Mouse (Mus musculus) neural tube, embryonic 12.5 days (tissue): ENCODE data around the gene Slc9b2. TPM values are rescaled to one million over a fixed set of nuclear protein-coding genes. Genes with fewer than 3 reads are reported as not detected.

Source experiments
- ATAC-seq: fragments of 200-750 bp; cut with Nextera tagmentation; 2 replicates; pipeline ENCODE4 v1.8.0; 2017; ENCODE audit warnings: low read depth, mild to moderate bottlenecking, moderate TSS enrichment, moderate library complexity; ENCODE audit not compliant: low FRiP score
- H3K27ac ChIP-seq: fragments of 300-500 bp; sonication (generic); 2 replicates; pipeline ENCODE4 v1.5.1; 2016
- H3K27me3 ChIP-seq: fragments of 300-500 bp; sonication (generic); replicated peaks from 2 replicates; pipeline ENCODE4 v1.6.1; 2016; ENCODE audit warnings: mild to moderate bottlenecking
- H3K36me3 ChIP-seq: fragments of 300-500 bp; sonication (generic); 2 replicates; pipeline ENCODE4 v1.6.1; 2016; ENCODE audit warnings: mild to moderate bottlenecking
- H3K4me1 ChIP-seq: fragments of 300-500 bp; sonication (generic); 2 replicates; pipeline ENCODE4 v1.6.1; 2016
- H3K4me2 ChIP-seq: fragments of 300-500 bp; sonication (generic); replicated peaks from 2 replicates; pipeline ENCODE4 v1.6.1; 2016; ENCODE audit warnings: mild to moderate bottlenecking
- H3K4me3 ChIP-seq: fragments of 300-500 bp; sonication (generic); 2 replicates; pipeline ENCODE4 v1.5.1; 2016
- H3K9ac ChIP-seq: fragments of 300-500 bp; sonication (generic); 2 replicates; pipeline ENCODE4 v1.6.1; 2016; ENCODE audit warnings: mild to moderate bottlenecking
- H3K9me3 ChIP-seq: fragments of 300-500 bp; sonication (generic); 2 replicates; pipeline ENCODE4 v1.6.1; 2016; ENCODE audit warnings: mild to moderate bottlenecking
- WGBS: fragments of 180-500 bp; shearing (Covaris S2); methylation state at CpG from one replicate; pipeline ENCODE4 v1.1.7; 2016; 5-methylcytosine and 5-hydroxymethylcytosine counted together
- polyA plus RNA-seq: library from polyadenylated mRNA; unstranded; fragments of >200 nt; fragmentation: Nextera tagmentation; extraction: Ambion mirVana; gene quantifications from 2 replicates; pipeline ENCODE4 v1.2.1, GENCODE M21; 2016

Slc9b2 gene
- polyA plus RNA-seq, 1 experiment from 2014 or later, result 1.3 TPM

DNA sequence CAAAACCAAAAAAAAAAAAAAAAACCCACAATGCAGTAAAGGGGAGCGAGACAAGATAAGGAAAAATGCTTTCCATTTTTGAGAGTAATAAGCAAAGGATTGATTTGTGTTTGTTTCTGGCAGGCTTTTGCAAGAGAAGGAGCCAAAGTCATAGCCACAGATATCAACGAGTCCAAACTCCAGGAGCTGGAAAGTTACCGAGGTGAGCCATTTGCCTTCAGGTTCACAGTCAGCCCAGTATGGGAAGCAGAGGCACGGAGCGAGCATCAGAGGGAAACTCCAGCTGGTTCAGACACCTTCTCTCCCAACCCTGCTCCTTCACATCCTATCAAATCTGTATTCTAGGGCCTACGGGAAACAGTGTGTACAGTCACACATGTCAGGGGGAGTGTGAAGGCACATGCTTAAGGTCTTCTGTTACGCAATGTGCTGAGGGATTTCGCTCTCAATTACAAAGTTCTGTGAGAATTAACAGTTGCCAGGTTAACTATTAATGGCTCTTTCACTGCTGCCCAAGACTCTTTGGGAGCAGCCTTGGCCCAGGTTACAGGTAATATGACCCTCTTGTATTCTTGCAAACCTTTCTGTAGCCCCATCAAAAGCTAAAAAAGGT lies 19.3 kb upstream of the Slc9b2 start:
- no peak for ATAC-seq
- H3K36me3 ChIP-seq, result no peaks in the 10 kb centered on the region
- H3K27me3 ChIP-seq, result no peaks in the 10 kb centered on the region
- H3K9me3 ChIP-seq, result no peaks in the 10 kb centered on the region
- H3K4me1 ChIP-seq, result no peaks in the 10 kb centered on the region
- H3K4me2 ChIP-seq, result no peak overlapping the region
- 86% methylated on average over 8 of the region's 8 CpGs for WGBS
- H3K27ac ChIP-seq, result no peak overlapping the region
- H3K4me3 ChIP-seq, result no peak overlapping the region
- no peak overlapping the region for H3K9ac ChIP-seq

DNA sequence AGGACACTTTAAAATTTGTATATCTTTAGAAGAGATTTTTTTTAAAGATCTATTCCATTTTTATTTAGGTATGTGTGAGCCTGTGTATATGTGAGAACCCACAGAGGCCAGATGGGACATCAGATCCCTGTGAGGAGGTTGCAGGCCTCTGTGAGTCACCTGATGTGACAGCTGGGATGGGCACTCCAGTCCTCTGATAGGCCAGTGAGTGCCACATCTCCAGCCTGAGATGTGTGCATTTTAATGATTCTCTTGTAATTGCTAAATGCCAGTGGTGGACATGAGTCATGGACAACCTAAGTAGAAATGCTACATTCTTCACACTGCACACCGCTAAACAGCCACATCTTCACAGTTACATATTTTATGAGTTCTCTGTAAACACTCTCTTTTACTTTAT lies 18.4 kb upstream of the Slc9b2 start:
- 93% methylated on average over 1 of the region's 1 CpGs for WGBS
- Histone ChIP-seq H3K36me3 (no peaks in the 10 kb centered on the region), H3K4me2 (no peak overlapping the region), H3K27me3 (no peaks in the 10 kb centered on the region), H3K9ac (no peak overlapping the region), H3K4me3 (no peak overlapping the region), H3K4me1 (no peaks in the 10 kb centered on the region), H3K9me3 (no peaks in the 10 kb centered on the region), H3K27ac (no peak overlapping the region)
- ATAC-seq, result no peak

DNA sequence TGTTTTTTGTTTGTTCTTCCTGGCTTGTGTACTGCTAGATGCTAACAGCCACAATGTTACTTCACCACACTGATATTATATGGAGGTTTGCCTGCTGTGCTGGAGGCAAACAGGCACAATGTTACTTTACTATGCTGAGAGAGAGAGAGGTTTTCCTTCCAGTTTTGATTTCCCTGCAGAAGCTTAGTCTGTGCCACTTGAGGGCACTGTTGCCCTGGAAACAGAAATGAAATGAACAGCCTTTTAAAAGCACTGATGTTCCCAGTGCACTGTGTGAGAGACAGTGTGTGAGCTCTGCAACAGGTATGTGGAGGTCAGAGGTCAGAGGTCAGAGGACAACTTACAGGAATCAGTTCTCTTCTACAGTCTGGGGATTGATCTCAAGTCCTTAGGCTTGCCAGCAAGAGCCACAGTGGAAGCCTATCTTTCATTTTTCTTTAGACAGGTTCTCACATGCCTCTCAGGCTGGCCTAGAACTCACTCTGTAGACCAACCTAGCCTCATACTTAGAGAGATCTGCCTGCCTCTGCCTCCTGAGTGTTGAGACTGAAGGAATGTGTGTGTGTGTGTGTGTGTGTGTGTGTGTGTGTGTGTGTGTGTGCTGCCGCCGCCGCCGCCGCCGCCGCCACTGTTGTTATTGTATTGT lies 17.1 kb upstream of the Slc9b2 start:
- peak; percentile 78 for ATAC-seq
- H3K9me3 ChIP-seq, result no peaks in the 10 kb centered on the region

DNA sequence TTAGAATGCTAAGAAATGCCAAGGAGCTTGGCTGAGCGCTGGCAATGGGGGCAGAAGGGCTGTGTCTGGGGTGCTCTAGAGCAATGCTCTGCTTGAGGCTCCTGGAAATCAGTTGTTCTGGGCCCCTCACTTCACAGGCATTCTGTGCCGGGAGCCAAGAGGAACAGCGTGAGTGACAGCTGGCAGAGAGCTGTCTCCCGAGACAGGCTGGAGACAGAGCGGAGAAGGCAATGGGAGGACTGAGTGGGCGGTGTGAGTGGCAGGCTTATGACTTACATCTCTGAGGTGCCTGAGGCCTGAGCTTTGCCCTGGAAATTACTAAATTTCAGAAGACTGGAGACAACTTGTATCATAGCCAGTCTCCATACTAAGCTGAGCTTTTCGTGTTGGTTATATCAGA lies 13.8 kb upstream of the Slc9b2 start:
- Histone ChIP-seq H3K27me3 (no peaks in the 10 kb centered on the region), H3K4me1 (no peaks in the 10 kb centered on the region), H3K36me3 (no peaks in the 10 kb centered on the region), H3K9me3 (no peaks in the 10 kb centered on the region), H3K4me3 (no peak overlapping the region), H3K9ac (no peak overlapping the region), H3K4me2 (no peak overlapping the region), H3K27ac (no peak overlapping the region)
- 64% methylated on average over 7 of the region's 7 CpGs for WGBS
- no peak for ATAC-seq

More for the DNA sequence above, 17.1 kb upstream of the Slc9b2 start:
- Histone ChIP-seq H3K27me3 (no peaks in the 10 kb centered on the region), H3K36me3 (no peaks in the 10 kb centered on the region), H3K27ac (no peak overlapping the region), H3K4me1 (no peaks in the 10 kb centered on the region), H3K4me2 (no peak overlapping the region), H3K4me3 (no peak overlapping the region), H3K9ac (no peak overlapping the region)
- 100% methylated on average over 2 of the region's 7 CpGs for WGBS

DNA sequence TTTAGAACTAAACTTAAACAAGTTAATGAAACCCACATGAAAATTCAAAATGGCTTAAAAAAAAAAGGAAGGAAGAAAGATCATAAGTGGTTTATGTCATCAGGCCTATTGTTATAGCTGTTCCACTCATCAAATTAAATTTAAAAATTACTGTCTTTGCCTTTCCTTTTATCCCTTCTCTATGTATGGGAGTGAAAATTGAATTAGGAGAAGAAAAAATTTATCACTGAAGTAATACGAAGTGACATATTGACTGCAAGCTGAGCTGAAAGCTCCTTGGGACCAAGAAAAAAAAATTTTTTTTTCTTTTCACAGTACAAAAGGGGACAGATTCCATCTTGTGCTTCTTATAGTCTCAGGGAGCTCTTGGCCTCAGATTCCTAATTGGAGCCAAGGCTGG lies 11.9 kb upstream of the Slc9b2 start:
- Histone ChIP-seq H3K9me3 (no peaks in the 10 kb centered on the region), H3K27ac (no peak overlapping the region), H3K4me2 (no peak overlapping the region), H3K27me3 (no peaks in the 10 kb centered on the region), H3K36me3 (no peaks in the 10 kb centered on the region), H3K4me1 (no peaks in the 10 kb centered on the region), H3K4me3 (no peak overlapping the region), H3K9ac (no peak overlapping the region)
- WGBS, result 77% methylated on average over 1 of the region's 1 CpGs
- no peak for ATAC-seq

DNA sequence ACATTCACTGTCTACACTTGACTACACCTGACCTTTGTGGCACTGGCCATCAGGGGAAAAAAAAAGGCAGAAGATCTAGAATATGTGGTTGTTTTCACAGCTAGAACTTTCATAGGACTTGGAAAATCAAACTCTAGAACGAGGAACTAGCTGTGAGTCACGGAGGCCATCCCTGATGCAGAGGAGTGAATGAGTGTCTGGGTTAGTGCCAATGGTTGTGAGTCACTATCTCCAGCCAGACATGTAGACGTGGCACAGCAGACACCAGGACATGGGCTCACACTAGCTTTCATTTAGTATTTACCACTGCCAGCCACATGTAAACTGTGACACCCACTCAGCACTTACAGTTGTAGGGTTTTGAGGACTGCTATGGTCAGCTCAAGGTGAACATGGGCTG lies 8.9 kb upstream of the Slc9b2 start:
- Histone ChIP-seq H3K4me2 (no peak overlapping the region), H3K4me1 (no peaks in the 10 kb centered on the region), H3K9me3 (no peaks in the 10 kb centered on the region), H3K9ac (no peak overlapping the region), H3K27ac (no peak overlapping the region), H3K27me3 (no peaks in the 10 kb centered on the region), H3K4me3 (no peak overlapping the region), H3K36me3 (no peaks in the 10 kb centered on the region)
- WGBS, result 88% methylated on average over 3 of the region's 3 CpGs
- ATAC-seq, result no peak

DNA sequence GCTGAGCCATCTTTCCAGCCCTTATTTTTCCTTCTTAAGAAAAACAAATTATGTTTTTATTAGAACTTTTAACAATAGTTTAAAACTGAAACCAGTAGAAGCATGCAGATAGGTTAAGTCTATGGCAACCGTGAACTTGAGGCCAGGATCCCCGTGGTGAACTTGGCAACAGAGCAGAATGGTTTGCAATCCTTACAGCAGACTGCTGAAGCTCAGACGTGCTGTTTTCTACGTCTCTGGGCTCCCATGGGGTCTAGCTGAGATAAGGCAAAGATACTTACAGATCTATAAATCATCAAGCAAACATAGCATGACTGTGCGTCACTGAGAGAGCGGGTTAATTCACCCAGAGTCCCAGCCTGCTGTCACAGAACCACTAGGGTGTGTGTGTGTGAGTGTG lies 7.4 kb upstream of the Slc9b2 start:
- 0 out of 2 replicates have a peak, but pooled peaks have one; percentile 6 for ATAC-seq

DNA sequence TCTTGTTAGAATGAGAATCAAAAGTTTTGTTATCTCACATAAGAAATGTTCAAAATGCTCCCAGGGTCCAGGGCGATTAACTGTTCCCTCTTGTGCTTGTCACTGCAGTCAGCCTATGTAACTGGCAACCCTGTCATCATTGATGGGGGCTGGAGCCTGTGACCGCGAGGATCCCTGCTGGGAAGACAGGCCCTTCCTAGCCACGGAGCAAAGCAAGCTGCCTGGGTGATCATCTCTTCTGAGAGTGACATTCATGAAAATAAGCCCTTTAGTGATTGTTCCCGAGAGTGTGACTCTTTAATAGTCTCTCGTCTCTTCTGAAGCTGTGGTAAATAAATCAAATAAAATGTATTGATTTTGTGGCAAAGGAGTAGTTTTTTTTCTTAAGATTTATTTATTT lies 3.4 kb upstream of the Slc9b2 start:
- Histone ChIP-seq H3K4me1 (peaks cover 8% of the 10 kb centered on the region; the same call in 1 of the 2 replicates), H3K4me3 (no peak overlapping the region), H3K27ac (no peak overlapping the region), H3K36me3 (no peaks in the 10 kb centered on the region), H3K9ac (no peak overlapping the region), H3K9me3 (no peaks in the 10 kb centered on the region), H3K4me2 (no peak overlapping the region), H3K27me3 (no peaks in the 10 kb centered on the region)
- peak; percentile 54; the same call in 1 of the 2 replicates for ATAC-seq
- 13% methylated on average over 6 of the region's 6 CpGs for WGBS

More for the DNA sequence above, 7.4 kb upstream of the Slc9b2 start:
- H3K4me2 ChIP-seq, result no peak overlapping the region
- no peak overlapping the region for H3K9ac ChIP-seq
- no peak overlapping the region for H3K4me3 ChIP-seq
- H3K4me1 ChIP-seq, result peaks cover 4% of the 10 kb centered on the region; the same call in 1 of the 2 replicates
- H3K36me3 ChIP-seq, result no peaks in the 10 kb centered on the region
- WGBS, result 56% methylated on average over 6 of the region's 6 CpGs
- no peaks in the 10 kb centered on the region for H3K27me3 ChIP-seq
- no peak overlapping the region for H3K27ac ChIP-seq
- no peaks in the 10 kb centered on the region for H3K9me3 ChIP-seq

DNA sequence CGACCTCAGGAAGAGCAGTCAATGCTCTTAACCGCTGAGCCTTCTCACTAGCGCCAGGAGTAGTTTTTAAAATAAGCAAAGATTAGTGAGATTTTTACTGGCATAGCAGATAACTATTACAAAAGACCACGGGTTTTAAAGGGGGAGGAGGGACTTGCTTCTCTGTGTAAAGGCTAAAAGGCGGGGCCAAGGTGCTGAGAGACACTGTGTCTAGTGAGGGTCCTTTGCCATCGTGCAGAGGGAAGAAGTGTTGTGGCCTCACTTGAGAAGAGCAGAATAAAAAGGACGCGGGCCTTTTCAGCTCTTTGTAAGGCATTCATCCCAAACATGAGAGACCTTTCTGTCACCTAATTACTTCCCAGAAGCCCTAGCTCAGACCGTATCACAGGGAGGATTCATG lies 2.9 kb upstream of the Slc9b2 start:
- Histone ChIP-seq H3K9me3 (no peaks in the 10 kb centered on the region), H3K36me3 (no peaks in the 10 kb centered on the region), H3K4me3 (no peak overlapping the region), H3K27me3 (no peaks in the 10 kb centered on the region), H3K9ac (no peak overlapping the region), H3K4me2 (no peak overlapping the region), H3K4me1 (peaks cover 8% of the 10 kb centered on the region; the same call in 1 of the 2 replicates), H3K27ac (no peak overlapping the region)
- WGBS, result 15% methylated on average over 9 of the region's 9 CpGs
- ATAC-seq, result no peak

DNA sequence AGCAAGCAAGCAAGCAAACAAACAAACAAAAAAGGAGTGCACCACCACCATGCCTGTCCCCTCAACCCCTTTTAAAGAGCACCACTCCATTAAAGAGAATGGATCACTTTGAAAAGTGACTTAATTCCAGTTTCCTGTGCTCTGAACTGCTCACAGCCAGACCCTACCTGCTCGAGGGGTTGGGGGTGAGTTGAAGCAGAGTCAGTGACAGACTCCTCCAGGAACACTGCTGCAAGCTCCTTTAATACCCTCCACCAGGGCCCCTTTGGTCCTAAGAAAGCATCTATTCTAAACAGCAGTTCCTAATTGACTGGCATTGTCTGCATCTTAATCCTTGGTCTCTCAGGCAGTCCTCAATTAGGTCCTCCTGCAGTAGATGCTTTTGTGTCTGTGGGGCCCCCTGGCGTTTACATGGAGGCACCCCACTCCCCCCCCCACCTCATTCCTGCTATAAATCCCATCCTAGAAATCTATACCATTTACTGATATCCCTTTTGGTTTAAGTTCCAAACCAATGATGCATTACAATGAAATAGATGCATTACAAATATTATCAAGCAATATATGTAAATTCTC lies 5.5 kb downstream of the Slc9b2 start:
- ATAC-seq, result 0 out of 2 replicates have a peak, but pooled peaks have one; percentile 25
- no peak overlapping the region for H3K4me2 ChIP-seq
- no peak overlapping the region for H3K4me3 ChIP-seq
- no peaks in the 10 kb centered on the region for H3K9me3 ChIP-seq
- no peaks in the 10 kb centered on the region for H3K4me1 ChIP-seq
- WGBS, result 23% methylated on average over 2 of the region's 2 CpGs
- no peaks in the 10 kb centered on the region for H3K27me3 ChIP-seq
- no peaks in the 10 kb centered on the region for H3K36me3 ChIP-seq
- H3K27ac ChIP-seq, result no peak overlapping the region
- no peak overlapping the region for H3K9ac ChIP-seq

DNA sequence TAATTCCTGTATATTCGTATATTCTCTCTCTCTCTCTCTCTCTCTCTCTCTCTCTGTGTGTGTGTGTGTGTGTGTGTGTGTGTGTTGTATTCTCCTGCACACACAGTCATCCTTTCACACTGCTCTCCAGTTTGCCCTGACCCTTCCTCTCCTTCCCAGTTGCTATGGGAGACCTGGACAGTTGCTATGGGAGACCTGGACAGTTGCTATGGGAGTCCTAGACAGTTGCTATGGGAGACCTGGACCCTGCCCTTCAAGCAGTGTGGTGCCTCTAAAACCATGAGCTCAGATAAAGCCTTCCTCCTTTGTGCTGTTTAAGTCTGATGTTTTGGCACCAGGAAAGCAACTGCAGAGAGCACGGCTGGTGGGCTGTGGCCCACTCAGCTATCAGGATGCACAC lies 6.2 kb downstream of the Slc9b2 start:
- H3K36me3 ChIP-seq, result no peaks in the 10 kb centered on the region
- H3K4me2 ChIP-seq, result no peak overlapping the region
- H3K27ac ChIP-seq, result no peak overlapping the region
- no peaks in the 10 kb centered on the region for H3K9me3 ChIP-seq
- no peaks in the 10 kb centered on the region for H3K4me1 ChIP-seq
- H3K27me3 ChIP-seq, result no peaks in the 10 kb centered on the region
- WGBS, result 53% methylated on average over 2 of the region's 2 CpGs
- H3K9ac ChIP-seq, result no peak overlapping the region
- ATAC-seq, result peak; percentile 63; the same call in 1 of the 2 replicates
- no peak overlapping the region for H3K4me3 ChIP-seq

DNA sequence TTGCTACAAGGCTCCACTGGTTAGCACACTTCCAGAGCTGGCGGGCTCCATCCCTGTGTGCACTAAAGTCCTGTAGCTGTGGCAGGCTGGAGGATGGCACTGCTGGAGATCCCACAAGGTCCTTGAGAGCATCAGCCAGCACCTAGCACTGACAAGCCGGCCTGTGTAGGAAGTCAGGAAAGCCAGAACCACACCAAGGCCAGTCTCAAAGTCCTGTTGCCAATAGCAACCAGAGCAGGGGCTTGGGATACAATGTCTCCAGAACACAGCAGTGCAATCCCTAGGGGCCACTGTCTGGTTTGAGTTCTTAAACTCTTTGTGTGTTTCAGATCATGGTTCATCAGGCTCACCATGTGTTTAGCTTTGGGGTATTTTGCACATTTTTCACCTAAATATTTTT lies 7.3 kb downstream of the Slc9b2 start:
- ATAC-seq, result no peak
- Histone ChIP-seq H3K27ac (no peak overlapping the region), H3K36me3 (no peaks in the 10 kb centered on the region), H3K4me1 (no peaks in the 10 kb centered on the region), H3K27me3 (no peaks in the 10 kb centered on the region), H3K4me3 (no peak overlapping the region), H3K9ac (no peak overlapping the region), H3K9me3 (no peaks in the 10 kb centered on the region), H3K4me2 (no peak overlapping the region)
- 67% methylated on average over 2 of the region's 2 CpGs for WGBS
